Mouse (Mus musculus) midbrain, embryonic 16.5 days (tissue): ENCODE results near the gene Gm10031. TPM values are rescaled to one million over a fixed set of nuclear protein-coding genes. Genes with fewer than 3 reads are reported as not detected.
"Not testable (repeated sequence)": the region's sequence is repeated elsewhere in the genome, so short reads cannot be mapped to it uniquely, and the experiment has no call there.

Experiments
- ATAC-seq: fragments of 200-750 bp; cut with Nextera tagmentation; 2 replicates; pipeline ENCODE4 v1.8.0; 2017; ENCODE audit warnings: moderate TSS enrichment
- H3K27ac ChIP-seq: fragments of 300-500 bp; sonication (generic); 2 replicates; pipeline ENCODE4 v1.5.1; 2014; ENCODE audit warnings: mild to moderate bottlenecking, low read length, mixed read lengths
- H3K27me3 ChIP-seq: fragments of 300-500 bp; sonication (generic); 2 replicates; pipeline ENCODE4 v1.6.1; 2014; ENCODE audit warnings: low read depth, low read length, mixed read lengths; ENCODE audit not compliant: control insufficient read depth, insufficient read depth
- H3K36me3 ChIP-seq: fragments of 300-500 bp; sonication (generic); 2 replicates; pipeline ENCODE4 v1.6.1; 2014; ENCODE audit warnings: mild to moderate bottlenecking, low read length, moderate library complexity, mixed read lengths; ENCODE audit not compliant: control insufficient read depth, insufficient read depth
- H3K4me1 ChIP-seq: fragments of 300-500 bp; sonication (generic); 2 replicates; pipeline ENCODE4 v1.6.1; 2014; ENCODE audit warnings: mild to moderate bottlenecking, low read length, mixed read lengths; ENCODE audit not compliant: control insufficient read depth, insufficient read depth
- H3K4me2 ChIP-seq: fragments of 300-500 bp; sonication (generic); 2 replicates; pipeline ENCODE4 v1.6.1; 2014; ENCODE audit warnings: mild to moderate bottlenecking, low read length, mixed read lengths
- H3K4me3 ChIP-seq: fragments of 300-500 bp; sonication (generic); 2 replicates; pipeline ENCODE4 v1.5.1; 2014; ENCODE audit warnings: low read depth, mild to moderate bottlenecking, low read length, moderate library complexity, mixed read lengths
- H3K9ac ChIP-seq: fragments of 300-500 bp; sonication (generic); 2 replicates; pipeline ENCODE4 v1.6.1; 2014; ENCODE audit warnings: low read depth, low read length, mixed read lengths
- H3K9me3 ChIP-seq: fragments of 300-500 bp; sonication (generic); replicated peaks from 2 replicates; pipeline ENCODE4 v1.6.1; 2014; ENCODE audit warnings: mild to moderate bottlenecking, low read length, mixed read lengths; ENCODE audit not compliant: control insufficient read depth, poor library complexity, severe bottlenecking
- WGBS: fragments of 180-500 bp; shearing (Covaris S2); extraction: QIAGEN DNeasy Blood & Tissue Kit; methylation state at CpG from one replicate; pipeline ENCODE4 v1.1.7; 2014; 5-methylcytosine and 5-hydroxymethylcytosine counted together
- polyA plus RNA-seq: library from polyadenylated mRNA; unstranded; fragments of >200 nt; fragmentation: Nextera tagmentation; extraction: Ambion mirVana; gene quantifications from 2 replicates; pipeline ENCODE4 v1.2.1, GENCODE M21; 2015

The Gm10031 gene
- 0.48 and 0.75 TPM in 2 replicates for polyA plus RNA-seq

- H3K27me3 ChIP-seq, H3K4me2 ChIP-seq: not testable (repeated sequence)
These were observed at the start of gene Gm10031 for GRCm38 (mm10) chr1:156523842-156524241. TSS of gene Gm10031 (plus strand) at chr1:156524012.

GRCm38 (mm10) chr1:156474854-156475253 is 49.0 kb upstream of the Gm10031 start:
- Histone ChIP-seq H3K27me3 (no peaks in the 10 kb centered on the region), H3K4me1 (peaks cover 9% of the 10 kb centered on the region), H3K4me2 (no peak overlapping the region), H3K36me3 (no peaks in the 10 kb centered on the region), H3K9ac (no peak overlapping the region), H3K27ac (no peak overlapping the region), H3K4me3 (no peak overlapping the region), H3K9me3 (no peaks in the 10 kb centered on the region)
- ATAC-seq = no peak
- 11% methylated on average over 3 of the region's 3 CpGs for WGBS

More at GRCm38 (mm10) chr1:156523842-156524241, at the start of gene Gm10031:
- not testable (repeated sequence) for H3K4me1 ChIP-seq, H3K36me3 ChIP-seq, H3K9ac ChIP-seq, H3K9me3 ChIP-seq, H3K4me3 ChIP-seq, ATAC-seq, H3K27ac ChIP-seq
- WGBS = 93% methylated on average over 18 of the region's 22 CpGs

- Histone ChIP-seq H3K4me3 (no peak overlapping the region), H3K27me3 (no peaks in the 10 kb centered on the region), H3K9me3 (no peaks in the 10 kb centered on the region), H3K4me1 (peaks cover 9% of the 10 kb centered on the region), H3K4me2 (no peak overlapping the region), H3K36me3 (no peaks in the 10 kb centered on the region), H3K27ac (no peak overlapping the region), H3K9ac (no peak overlapping the region)
- ATAC-seq = no peak
- WGBS = 20% methylated on average over 2 of the region's 2 CpGs
These were observed 47.8 kb upstream of the Gm10031 start for GRCm38 (mm10) chr1:156476016-156476415.

GRCm38 (mm10) chr1:156476535-156476934 is 47.3 kb upstream of the Gm10031 start:
- 28% methylated on average over 7 of the region's 7 CpGs for WGBS
- Histone ChIP-seq H3K4me2 (no peak overlapping the region), H3K36me3 (no peaks in the 10 kb centered on the region), H3K9ac (no peak overlapping the region), H3K27me3 (no peaks in the 10 kb centered on the region), H3K9me3 (no peaks in the 10 kb centered on the region), H3K4me3 (no peak overlapping the region), H3K4me1 (peaks cover 9% of the 10 kb centered on the region), H3K27ac (no peak overlapping the region)
- ATAC-seq = no peak

- Histone ChIP-seq H3K4me2 (no peak overlapping the region), H3K4me3 (no peak overlapping the region), H3K9ac (no peak overlapping the region), H3K4me1 (no peaks in the 10 kb centered on the region), H3K27ac (no peak overlapping the region), H3K36me3 (no peaks in the 10 kb centered on the region), H3K27me3 (no peaks in the 10 kb centered on the region), H3K9me3 (no peaks in the 10 kb centered on the region)
- ATAC-seq = no peak
- WGBS = 89% methylated on average over 3 of the region's 3 CpGs
These were observed 42.0 kb upstream of the Gm10031 start for GRCm38 (mm10) chr1:156481826-156482225.

- no peak overlapping the region for H3K4me3 ChIP-seq
- H3K9ac ChIP-seq = no peak overlapping the region
- H3K4me1 ChIP-seq = no peaks in the 10 kb centered on the region
- no peaks in the 10 kb centered on the region for H3K9me3 ChIP-seq
- ATAC-seq = no peak
- H3K4me2 ChIP-seq = no peak overlapping the region
- no peaks in the 10 kb centered on the region for H3K27me3 ChIP-seq
- 96% methylated on average over 7 of the region's 7 CpGs for WGBS
- no peaks in the 10 kb centered on the region for H3K36me3 ChIP-seq
- no peak overlapping the region for H3K27ac ChIP-seq
These were observed 36.3 kb upstream of the Gm10031 start for GRCm38 (mm10) chr1:156487498-156487897.

- WGBS = 90% methylated on average over 5 of the region's 5 CpGs
- Histone ChIP-seq H3K4me3 (no peak overlapping the region), H3K4me2 (no peak overlapping the region)
These were observed 35.8 kb upstream of the Gm10031 start for GRCm38 (mm10) chr1:156488031-156488430.

GRCm38 (mm10) chr1:156491226-156491796 is 32.5 kb upstream of the Gm10031 start:
- H3K4me2 ChIP-seq = no peak overlapping the region
- 85% methylated on average over 4 of the region's 4 CpGs for WGBS
- ATAC-seq = no peak
- no peaks in the 10 kb centered on the region for H3K36me3 ChIP-seq
- H3K4me3 ChIP-seq = no peak overlapping the region
- H3K27me3 ChIP-seq = no peaks in the 10 kb centered on the region
- no peak overlapping the region for H3K27ac ChIP-seq
- no peak overlapping the region for H3K9ac ChIP-seq
- no peaks in the 10 kb centered on the region for H3K9me3 ChIP-seq
- no peaks in the 10 kb centered on the region for H3K4me1 ChIP-seq

More at GRCm38 (mm10) chr1:156488031-156488430, 35.8 kb upstream of the Gm10031 start:
- Histone ChIP-seq H3K36me3 (no peaks in the 10 kb centered on the region), H3K27ac (no peak overlapping the region), H3K9ac (no peak overlapping the region), H3K27me3 (no peaks in the 10 kb centered on the region), H3K4me1 (no peaks in the 10 kb centered on the region), H3K9me3 (no peaks in the 10 kb centered on the region)
- ATAC-seq = no peak

- Histone ChIP-seq H3K9ac (no peak overlapping the region), H3K4me2 (no peak overlapping the region), H3K4me1 (no peaks in the 10 kb centered on the region), H3K27ac (no peak overlapping the region), H3K4me3 (no peak overlapping the region), H3K9me3 (no peaks in the 10 kb centered on the region), H3K36me3 (no peaks in the 10 kb centered on the region), H3K27me3 (no peaks in the 10 kb centered on the region)
- no peak for ATAC-seq
- 70% methylated on average over 8 of the region's 8 CpGs for WGBS
These were observed 28.8 kb upstream of the Gm10031 start for GRCm38 (mm10) chr1:156495025-156495424.
